20 mouse cellular contexts compared by ENCODE assay signal in the genomic region with DNA sequence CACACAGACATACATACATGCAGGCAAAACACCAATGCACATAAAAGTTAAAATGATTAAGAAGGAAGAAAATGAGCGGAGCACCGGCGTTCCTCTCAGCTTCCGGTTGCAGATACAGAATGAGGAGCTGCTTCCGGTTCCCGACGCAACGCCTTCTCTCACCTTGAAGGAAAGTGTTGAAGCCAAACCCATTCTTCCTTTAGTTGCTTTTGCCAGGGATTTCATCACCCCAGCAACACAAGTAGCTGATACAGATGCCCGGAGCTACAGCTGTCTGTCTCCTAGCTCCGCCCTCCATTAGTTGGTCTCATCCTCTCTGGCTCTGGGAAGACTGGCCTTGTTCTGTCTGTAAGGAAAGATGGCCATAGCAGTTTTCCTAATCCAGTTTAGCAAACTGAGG. TPM values are rescaled to one million over a fixed set of nuclear protein-coding genes. Genes with fewer than 3 reads are reported as not detected.
A peak's percentile ranks its signal among the peaks of the same experiment; 100 is the strongest.
DNase-seq lines count a peak whose midpoint lies in the region; TF ChIP-seq lines count a peak whose summit lies in the region.
"Had no signal": no experiment of that assay in that cellular context is flagged by ENCODE, and none has a peak within 500 bp of the region (broad histone marks: within the 10 kb centered on the region; RNA-seq: fewer than 3 reads in every experiment).

No protein-coding gene starts in this region.

- no peak for TF ChIP-seq POLR2A in myocyte (IDR thresholded peaks at IDR 0.05; ENCODE audit: insufficient read length, low read depth)

- H3K27me3 ChIP-seq in myocyte (ENCODE audit: control insufficient read depth, insufficient read depth, insufficient read length): no peaks in the 10 kb centered on the region
- H3K27me3 ChIP-seq in midbrain, embryonic 10.5 days (ENCODE audit: low read depth, poor library complexity, severe bottlenecking): no peaks in the 10 kb centered on the region
- H3K27me3 ChIP-seq: CH12.LX; embryonic facial prominence, embryonic 12.5 days; forebrain, embryonic 13.5 days; forebrain, embryonic 15.5 days had no signal

- DNase-seq in 3T3-L1 (ENCODE audit: low read depth, low spot score) (peak; percentile 24), MN1 (ENCODE audit: low spot score) (peak; percentile 87)
- DNase-seq in heart, adult 8-10 months (ENCODE audit: low spot score): no peak
- no peak for DNase-seq in midbrain, embryonic 10.5 days (ENCODE audit: low spot score)
- DNase-seq: adrenal gland, adult 8-10 months; adrenal gland, postnatal 14 days; adrenal gland, postnatal 36 days; B cell, adult 2 months; cerebellum, adult 11-12 months; cerebellum, adult 2 months; cerebellum, adult 9-10 months; cerebellum, postnatal 10 days; cerebellum, postnatal 25 days had no signal

- H3K4me3 ChIP-seq in myocyte: no peak overlapping the region
- H3K4me3 ChIP-seq in midbrain, embryonic 10.5 days: no peak overlapping the region
- H3K4me3 ChIP-seq: embryonic facial prominence, embryonic 10.5 days; embryonic facial prominence, embryonic 12.5 days; forebrain, embryonic 13.5 days; forebrain, embryonic 15.5 days had no signal

- peaks cover 4% of the 10 kb centered on the region; the same call in 1 of the 2 replicates for H3K4me1 ChIP-seq in midbrain, embryonic 10.5 days
- H3K4me1 ChIP-seq: embryonic facial prominence, embryonic 12.5 days; forebrain, embryonic 13.5 days; forebrain, embryonic 15.5 days had no signal

- H3K27ac ChIP-seq in midbrain, embryonic 10.5 days (replicated peaks): no peak overlapping the region
- H3K27ac ChIP-seq: embryonic facial prominence, embryonic 10.5 days; embryonic facial prominence, embryonic 12.5 days; forebrain, embryonic 13.5 days; forebrain, embryonic 15.5 days had no signal

- H3K79me2 ChIP-seq in myocyte (ENCODE audit: control insufficient read depth, insufficient read depth): no peaks in the 10 kb centered on the region

- no peaks in the 10 kb centered on the region for H3K36me3 ChIP-seq in myocyte (ENCODE audit: control insufficient read depth, insufficient read depth)
- no peaks in the 10 kb centered on the region for H3K36me3 ChIP-seq in midbrain, embryonic 10.5 days
- H3K36me3 ChIP-seq: embryonic facial prominence, embryonic 10.5 days; embryonic facial prominence, embryonic 12.5 days; forebrain, embryonic 15.5 days; G1E had no signal

- no peak overlapping the region for H3ac ChIP-seq in myocyte (ENCODE audit: control insufficient read depth, insufficient read length)

- H3K9me3 ChIP-seq in midbrain, embryonic 10.5 days (replicated peaks): no peaks in the 10 kb centered on the region
- H3K9me3 ChIP-seq: embryonic facial prominence, embryonic 10.5 days; embryonic facial prominence, embryonic 12.5 days; forebrain, embryonic 13.5 days; forebrain, embryonic 15.5 days had no signal

- 90% methylated on average over 10 of the region's 10 CpGs for WGBS in midbrain, embryonic 10.5 days

- H3K4me2 ChIP-seq in myocyte (ENCODE audit: low read depth): no peak overlapping the region
- H3K4me2 ChIP-seq: embryonic facial prominence, embryonic 12.5 days; forebrain, embryonic 13.5 days; forebrain, embryonic 15.5 days had no signal

TF ChIP-seq in myocyte, 11 proteins besides CTCF, POLR2A, EP300 and RAD21:
- no peak for TF ChIP-seq POLR2AphosphoS2 (IDR thresholded peaks at IDR 0.05; ENCODE audit: insufficient read length, low read depth)
- no peak for TF ChIP-seq MYOD1 (IDR thresholded peaks at IDR 0.05; ENCODE audit: control insufficient read depth in 1 of 3, insufficient read length in 2 of 3, low read depth in 2 of 3)
- peak; percentile 69; the same call in 1 of the 2 replicates for TF ChIP-seq CEBPB (IDR thresholded peaks at IDR 0.05; ENCODE audit: insufficient read depth, poor library complexity, severe bottlenecking)
- TF ChIP-seq MAX (IDR thresholded peaks at IDR 0.05; ENCODE audit: low read depth): no peak
- no peak for TF ChIP-seq E2F4 (IDR thresholded peaks at IDR 0.05; ENCODE audit: insufficient read depth)
- TF ChIP-seq TCF3 (IDR thresholded peaks at IDR 0.05; ENCODE audit: insufficient read length, low read depth): no peak
- TF ChIP-seq TCF12 (IDR thresholded peaks at IDR 0.05; ENCODE audit: insufficient read depth, poor library complexity, severe bottlenecking): no peak
TF ChIP-seq in myocyte: peak in this region for 1.

RNA-seq across cellular contexts. Expression of a gene that starts 18.1 kb away (rescaled TPM):
- 3.4 TPM for polyA plus RNA-seq in myocyte (2012; fragmentation: generic; extraction: Trizol)
- 10 to 100 TPM; 11.3 to 16.5 (median 15.2) TPM for total RNA-seq in heart, adult 8-10 months (2022)
- 19.4 and 29.7 TPM in 2 replicates for polyA plus RNA-seq in midbrain, embryonic 10.5 days (2016; fragmentation: Nextera tagmentation; extraction: Ambion mirVana)
- total RNA-seq: CH12.LX had no signal

Comparison
In these comparisons a context has a peak if more than half of its experiments do, and no peak if none do; other contexts are left out.
1. DNase-seq: peak in 3T3-L1 (single experiment) and MN1 (single experiment); none in heart, adult 8-10 months (single experiment) and midbrain, embryonic 10.5 days (single experiment).